Mouse (Mus musculus) liver, adult 2 months (tissue): Measurements from ENCODE around the gene Pdcd2. TPM values are rescaled to one million over a fixed set of nuclear protein-coding genes. Genes with fewer than 3 reads are reported as not detected.
"Not testable (repeated sequence)": the region's sequence is repeated elsewhere in the genome, so short reads cannot be mapped to it uniquely, and the experiment has no call there.

Experiments
- DNase-seq: peaks from one replicate; pipeline ENCODE4 v3.0.0-alpha.2; 2011; ENCODE audit warnings: low read depth, low spot score; ENCODE audit errors: extremely low read depth
- H3K27ac ChIP-seq: fragments of 200-500 bp; replicated peaks from 2 replicates; pipeline ENCODE4 v1.5.1; 2012; ENCODE audit warnings: low read depth, mild to moderate bottlenecking, control low read depth, inconsistent platforms, low read length; ENCODE audit not compliant: insufficient read depth
- H3K27me3 ChIP-seq: fragments of 200-500 bp; 2 replicates; pipeline ENCODE4 v1.6.1; 2012; ENCODE audit warnings: mild to moderate bottlenecking, moderate library complexity, low read length, inconsistent platforms; ENCODE audit not compliant: control insufficient read depth, insufficient read depth
- H3K36me3 ChIP-seq: fragments of 200-500 bp; 2 replicates; pipeline ENCODE4 v1.6.1; 2012; ENCODE audit warnings: low read length, inconsistent platforms; ENCODE audit not compliant: control insufficient read depth, insufficient read depth
- H3K4me1 ChIP-seq: fragments of 200-500 bp; 2 replicates; pipeline ENCODE4 v1.6.1; 2011; ENCODE audit warnings: low read length; ENCODE audit not compliant: control insufficient read depth, insufficient read depth
- H3K4me3 ChIP-seq: fragments of 200-500 bp; 2 replicates; pipeline ENCODE4 v1.5.1; 2011; ENCODE audit warnings: low read depth, mild to moderate bottlenecking, control low read depth, low read length, moderate library complexity; ENCODE audit not compliant: insufficient read depth
- H3K79me2 ChIP-seq: fragments of 200-500 bp; 2 replicates; pipeline ENCODE4 v1.6.1; 2012; ENCODE audit warnings: inconsistent platforms, mild to moderate bottlenecking, low read length, moderate library complexity; ENCODE audit not compliant: control insufficient read depth, insufficient read depth
- H3K9ac ChIP-seq: fragments of 200-500 bp; 2 replicates; pipeline ENCODE4 v1.6.1; 2012; ENCODE audit warnings: low read depth, mild to moderate bottlenecking, control low read depth, inconsistent platforms, low read length
- CTCF ChIP-seq: fragments of 200-500 bp; IDR thresholded peaks from 2 replicates; pipeline ENCODE4 v1.5.1; 2011; ENCODE audit warnings: low read depth, low read length, control low read depth
- POLR2A ChIP-seq: fragments of 200-500 bp; IDR thresholded peaks from 2 replicates; pipeline ENCODE4 v1.6.1; 2011; ENCODE audit warnings: low read length, control low read depth; ENCODE audit not compliant: insufficient read depth; ENCODE audit errors: extremely low read depth
- WGBS: fragments of 180-500 bp; shearing (Covaris S2); methylation state at CpG from one replicate; pipeline ENCODE4 v1.1.7; 2018; 5-methylcytosine and 5-hydroxymethylcytosine counted together
- polyA plus RNA-seq: library from polyadenylated mRNA; depleted of rRNA; stranded (reverse); fragments of >200 nt; gene quantifications from 2 replicates; pipeline ENCODE4 v1.2.3, GENCODE M21; 2012
- total RNA-seq: library from RNA; depleted of rRNA; stranded (reverse); fragments of >200 nt; gene quantifications from 2 replicates; pipeline ENCODE4 v1.2.3, GENCODE M21; 2014

Gene Pdcd2
- total and polyA plus RNA-seq, 2 experiments: 25.1 to 25.9 TPM

- DNase-seq: no peak
- WGBS: 99% methylated on average over 2 of the region's 2 CpGs
- Histone ChIP-seq H3K36me3 (peaks cover 7% of the 10 kb centered on the region), H3K9ac (no peak overlapping the region), H3K4me1 (0 out of 2 replicates have a peak, but pooled peaks cover 5% of the 10 kb centered on the region), H3K27me3 (no peaks in the 10 kb centered on the region), H3K4me3 (no peak overlapping the region), H3K79me2 (no peaks in the 10 kb centered on the region), H3K27ac (no peak overlapping the region)
- TF ChIP-seq POLR2A (no peak), CTCF (no peak)
Observed at GRCm38 (mm10) chr17:15559946-15560345, 32.8 kb upstream of the Pdcd2 start.

GRCm38 (mm10) chr17:15549713-15550112 is 22.6 kb upstream of the Pdcd2 start:
- no peak overlapping the region for H3K9ac ChIP-seq
- WGBS: 94% methylated on average over 1 of the region's 1 CpGs
- H3K79me2 ChIP-seq: no peaks in the 10 kb centered on the region
- H3K36me3 ChIP-seq: peaks cover 26% of the 10 kb centered on the region
- DNase-seq: no peak
- H3K4me3 ChIP-seq: no peak overlapping the region
- no peaks in the 10 kb centered on the region for H3K4me1 ChIP-seq
- no peaks in the 10 kb centered on the region for H3K27me3 ChIP-seq
- H3K27ac ChIP-seq: no peak overlapping the region
- TF ChIP-seq POLR2A (no peak), CTCF (no peak)

DNA sequence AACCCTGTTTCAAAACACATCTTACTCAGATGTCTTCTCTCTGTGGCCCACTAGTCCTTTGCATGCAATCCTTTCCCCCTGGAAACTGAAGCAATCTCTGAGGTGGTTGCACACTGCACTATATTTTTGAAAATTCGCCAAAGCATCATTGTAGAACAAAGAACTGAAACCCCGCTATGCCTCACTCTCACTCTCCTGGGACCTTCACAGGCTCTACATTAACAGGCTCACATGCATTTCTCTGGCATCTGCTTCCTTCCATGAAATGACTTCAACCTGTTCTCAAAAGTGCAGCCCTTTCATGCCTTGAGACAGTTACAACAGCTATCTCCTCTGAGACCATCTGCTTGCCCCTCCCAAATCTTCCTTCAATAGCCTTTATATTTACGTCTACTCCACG is 19.3 kb upstream of the Pdcd2 start:
- no peak for DNase-seq
- H3K79me2 ChIP-seq: no peaks in the 10 kb centered on the region
- TF ChIP-seq POLR2A: no peak
- no peak for TF ChIP-seq CTCF
- H3K36me3 ChIP-seq: peaks cover 11% of the 10 kb centered on the region
- H3K27ac ChIP-seq: no peak overlapping the region
- no peak overlapping the region for H3K4me3 ChIP-seq
- H3K9ac ChIP-seq: no peak overlapping the region
- no peaks in the 10 kb centered on the region; the same call in 1 of the 2 replicates for H3K27me3 ChIP-seq
- H3K4me1 ChIP-seq: no peaks in the 10 kb centered on the region
- WGBS: 85% methylated on average over 4 of the region's 4 CpGs

- not testable (repeated sequence) for H3K27ac ChIP-seq, H3K27me3 ChIP-seq, DNase-seq, H3K9ac ChIP-seq, H3K4me3 ChIP-seq, H3K4me1 ChIP-seq, H3K36me3 ChIP-seq, H3K79me2 ChIP-seq
- WGBS: 64% methylated on average over 4 of the region's 4 CpGs
Observed at GRCm38 (mm10) chr17:15543868-15544267, 16.8 kb upstream of the Pdcd2 start.

- no peak overlapping the region for H3K9ac ChIP-seq
- peaks cover 3% of the 10 kb centered on the region for H3K36me3 ChIP-seq
- no peaks in the 10 kb centered on the region for H3K4me1 ChIP-seq
- no peak overlapping the region for H3K27ac ChIP-seq
- no peaks in the 10 kb centered on the region for H3K79me2 ChIP-seq
- 85% methylated on average over 4 of the region's 4 CpGs for WGBS
- no peak for TF ChIP-seq CTCF
- TF ChIP-seq POLR2A: no peak
- peaks cover 3% of the 10 kb centered on the region for H3K27me3 ChIP-seq
- no peak overlapping the region for H3K4me3 ChIP-seq
- DNase-seq: no peak
Observed at GRCm38 (mm10) chr17:15540309-15540708, 13.2 kb upstream of the Pdcd2 start.

- peak overlapping the region; percentile 18; the same call in 1 of the 2 replicates for H3K4me3 ChIP-seq
- 4% methylated on average over 33 of the region's 33 CpGs for WGBS
- no peak overlapping the region for H3K9ac ChIP-seq
- no peaks in the 10 kb centered on the region; the same call in 1 of the 2 replicates for H3K4me1 ChIP-seq
- H3K79me2 ChIP-seq: no peaks in the 10 kb centered on the region
- TF ChIP-seq POLR2A (no peak), CTCF (no peak)
- H3K27ac ChIP-seq: no peak overlapping the region
- no peak for DNase-seq
- H3K36me3 ChIP-seq: no peaks in the 10 kb centered on the region
- peaks cover 3% of the 10 kb centered on the region for H3K27me3 ChIP-seq
Observed at GRCm38 (mm10) chr17:15536457-15536904, 9.4 kb upstream of the Pdcd2 start.
